In genomic region chr14:33250215-33250939, GRCm38 (mm10) we compare ENCODE assay signal across 8 mouse cellular contexts. TPM values are rescaled to one million over a fixed set of nuclear protein-coding genes. Genes with fewer than 3 reads are reported as not detected.
A peak's percentile ranks its signal among the peaks of the same experiment; 100 is the strongest.
DNase-seq lines count a peak whose midpoint lies in the region; ATAC-seq and TF ChIP-seq lines count a peak whose summit lies in the region.

No protein-coding gene starts in this region.

- H3K4me3 ChIP-seq in forebrain, postnatal 0 days (ENCODE audit: low read depth, low read length): peak overlapping the region; percentile 34
- peak overlapping the region; percentile 35 for H3K4me3 ChIP-seq in hindbrain, embryonic 12.5 days
- H3K4me3 ChIP-seq in midbrain, embryonic 15.5 days: peak overlapping the region; percentile 43

- WGBS in forebrain, postnatal 0 days: 2% methylated on average over 30 of the region's 30 CpGs
- WGBS in hindbrain, embryonic 12.5 days: under 1% methylated on average over 30 of the region's 30 CpGs
- WGBS in midbrain, embryonic 15.5 days: under 1% methylated on average over 30 of the region's 30 CpGs

- DNase-seq in adipocyte (ENCODE audit: low spot score) (peak; percentile 53), liver (peak; percentile 14)
- peak; percentile 53 to 55 for DNase-seq in cerebellum, adult 18-20 months
- DNase-seq in forebrain, postnatal 0 days: no peak
- DNase-seq in frontal cortex, postnatal 10 days (ENCODE audit: low spot score in 2 of 2): no peak

- H3K27me3 ChIP-seq in forebrain, postnatal 0 days (ENCODE audit: insufficient read depth, low read length): peaks cover 5% of the 10 kb centered on the region; the same call in 1 of the 2 replicates
- peaks cover 14% of the 10 kb centered on the region for H3K27me3 ChIP-seq in hindbrain, embryonic 12.5 days
- 0 out of 2 replicates have a peak, but pooled peaks cover 13% of the 10 kb centered on the region for H3K27me3 ChIP-seq in midbrain, embryonic 15.5 days (replicated peaks)

- peaks cover 10% of the 10 kb centered on the region; the same call in 1 of the 2 replicates for H3K4me1 ChIP-seq in forebrain, postnatal 0 days (ENCODE audit: insufficient read depth)
- H3K4me1 ChIP-seq in hindbrain, embryonic 12.5 days: peaks cover 22% of the 10 kb centered on the region
- peaks cover 13% of the 10 kb centered on the region for H3K4me1 ChIP-seq in midbrain, embryonic 15.5 days

- TF ChIP-seq CTCF in forebrain, postnatal 0 days (IDR thresholded peaks at IDR 0.05; ENCODE audit: low read depth): no peak

- H3K36me3 ChIP-seq in forebrain, postnatal 0 days (ENCODE audit: insufficient read depth): no peaks in the 10 kb centered on the region
- H3K36me3 ChIP-seq in hindbrain, embryonic 12.5 days: no peaks in the 10 kb centered on the region
- H3K36me3 ChIP-seq in midbrain, embryonic 15.5 days (replicated peaks): no peaks in the 10 kb centered on the region

- H3K4me2 ChIP-seq in forebrain, postnatal 0 days (ENCODE audit: low read depth): peak overlapping the region; percentile 66
- H3K4me2 ChIP-seq in hindbrain, embryonic 12.5 days (replicated peaks): peak overlapping the region; percentile 84
- peak overlapping the region; percentile 95 for H3K4me2 ChIP-seq in midbrain, embryonic 15.5 days

- H3K9ac ChIP-seq in forebrain, postnatal 0 days: peak overlapping the region; percentile 31; the same call in 1 of the 2 replicates
- peak overlapping the region; percentile 49 for H3K9ac ChIP-seq in hindbrain, embryonic 12.5 days
- H3K9ac ChIP-seq in midbrain, embryonic 15.5 days: peak overlapping the region; percentile 47

- no peak overlapping the region for H3K27ac ChIP-seq in forebrain, postnatal 0 days (ENCODE audit: low read depth, low read length)
- no peak overlapping the region for H3K27ac ChIP-seq in hindbrain, embryonic 12.5 days
- no peak overlapping the region for H3K27ac ChIP-seq in midbrain, embryonic 15.5 days

- ATAC-seq in forebrain, postnatal 0 days: 0 out of 2 replicates have a peak, but pooled peaks have one; percentile 10
- peak; percentile 50 for ATAC-seq in hindbrain, embryonic 12.5 days (ENCODE audit: low FRiP score)
- ATAC-seq in midbrain, embryonic 15.5 days (replicated peaks): peak; percentile 50; the same call in 1 of the 2 replicates
- ATAC-seq in erythroid progenitor cell, adult 5-6 weeks (replicated peaks; ENCODE audit: low FRiP score, poor library complexity, severe bottlenecking): no peak

- no peaks in the 10 kb centered on the region for H3K9me3 ChIP-seq in forebrain, postnatal 0 days (ENCODE audit: low read length)
- no peaks in the 10 kb centered on the region for H3K9me3 ChIP-seq in hindbrain, embryonic 12.5 days (replicated peaks)
- H3K9me3 ChIP-seq in midbrain, embryonic 15.5 days: no peaks in the 10 kb centered on the region

RNA-seq across cellular contexts. Expression of gene Arhgap22, which starts 36.6 kb away (rescaled TPM):
- 1.8 and 3.3 TPM in 2 replicates for total RNA-seq in forebrain, postnatal 0 days (2014; rRNA removed)
- 2.2 and 3.9 TPM in 2 replicates for polyA plus RNA-seq in forebrain, postnatal 0 days (2015; fragmentation: Nextera tagmentation; extraction: Ambion mirVana)
- polyA plus RNA-seq in hindbrain, embryonic 12.5 days (2016; fragmentation: Nextera tagmentation; extraction: Ambion mirVana): 2.0 and 2.1 TPM in 2 replicates
- 2.0 and 2.6 TPM in 2 replicates for polyA plus RNA-seq in midbrain, embryonic 15.5 days (2015; fragmentation: Nextera tagmentation; extraction: Ambion mirVana)
- not detected in 2 replicates for total RNA-seq in erythroid progenitor cell, adult 5-6 weeks (2015; ENCODE audit: low replicate concordance)
- total RNA-seq in erythroid progenitor cell, adult 5-6 weeks (2017; ENCODE audit: low replicate concordance): 3.1 TPM in 1 of 2 replicates, not detected in the other

Comparison
In these comparisons a context has a peak if more than half of its experiments do, and no peak if none do; other contexts are left out.
1. DNase-seq: peak in adipocyte (single experiment), cerebellum, adult 18-20 months (2 of 2) and liver (single experiment); none in forebrain, postnatal 0 days (single experiment) and frontal cortex, postnatal 10 days (0 of 2).
2. Peak in every context shown above with its lines, with median percentiles within 50 percentile points of each other: H3K4me2 ChIP-seq, H3K4me3 ChIP-seq and H3K9ac ChIP-seq.